Mouse (Mus musculus) heart, embryonic 15.5 days (tissue): ENCODE results near the gene Bet1l. TPM values are rescaled to one million over a fixed set of nuclear protein-coding genes. Genes with fewer than 3 reads are reported as not detected.

Experiments used
- ATAC-seq: fragments of 200-750 bp; cut with Nextera tagmentation; replicated peaks from 2 replicates; pipeline ENCODE4 v1.8.0; 2017; ENCODE audit warnings: low read depth, moderate TSS enrichment; ENCODE audit not compliant: insufficient number of reproducible peaks, insufficient read depth, low FRiP score
- H3K27ac ChIP-seq: fragments of 300-500 bp; sonication (generic); 2 replicates; pipeline ENCODE4 v1.5.1; 2015; ENCODE audit warnings: mild to moderate bottlenecking, inconsistent platforms
- H3K27me3 ChIP-seq: fragments of 300-500 bp; sonication (generic); 2 replicates; pipeline ENCODE4 v1.6.1; 2015; ENCODE audit warnings: inconsistent platforms
- H3K36me3 ChIP-seq: fragments of 300-500 bp; sonication (generic); 2 replicates; pipeline ENCODE4 v1.6.1; 2015; ENCODE audit warnings: mild to moderate bottlenecking, inconsistent platforms
- H3K4me1 ChIP-seq: fragments of 300-500 bp; sonication (generic); replicated peaks from 2 replicates; pipeline ENCODE4 v1.6.1; 2015; ENCODE audit warnings: inconsistent platforms
- H3K4me2 ChIP-seq: fragments of 300-500 bp; sonication (generic); 2 replicates; pipeline ENCODE4 v1.6.1; 2015; ENCODE audit warnings: inconsistent platforms, mild to moderate bottlenecking, moderate library complexity
- H3K4me3 ChIP-seq: fragments of 300-500 bp; sonication (generic); 2 replicates; pipeline ENCODE4 v1.5.1; 2015; ENCODE audit warnings: mild to moderate bottlenecking, inconsistent platforms
- H3K9ac ChIP-seq: fragments of 300-500 bp; sonication (generic); 2 replicates; pipeline ENCODE4 v1.6.1; 2015; ENCODE audit warnings: mild to moderate bottlenecking, inconsistent platforms
- H3K9me3 ChIP-seq: fragments of 300-500 bp; sonication (generic); replicated peaks from 2 replicates; pipeline ENCODE4 v1.6.1; 2016; ENCODE audit warnings: inconsistent platforms
- WGBS: fragments of 180-500 bp; shearing (Covaris S2); methylation state at CpG from one replicate; pipeline ENCODE4 v1.1.7; 2015; ENCODE audit warnings: mixed read lengths; 5-methylcytosine and 5-hydroxymethylcytosine counted together
- polyA plus RNA-seq: library from polyadenylated mRNA; unstranded; fragments of >200 nt; fragmentation: Nextera tagmentation; extraction: Ambion mirVana; gene quantifications from 2 replicates; pipeline ENCODE4 v1.2.1, GENCODE M21; 2015

Gene Bet1l
- polyA plus RNA-seq, 1 experiment from 2014 or later: 30.2 TPM

GRCm38 (mm10) chr7:140844905-140845665 lies 12.3 kb downstream of the Bet1l start, which contains the start of gene Scgb1c1:
Gene Scgb1c1 (plus strand): TSS chr7:140845547.
- H3K27me3 ChIP-seq: peaks cover 46% of the 10 kb centered on the region
- no peaks in the 10 kb centered on the region for H3K9me3 ChIP-seq
- H3K4me2 ChIP-seq: no peak within 1 kb of the TSS
- WGBS: 27% methylated on average over 14 of the region's 14 CpGs
- H3K4me1 ChIP-seq: peaks cover 12% of the 10 kb centered on the region
- H3K4me3 ChIP-seq: no peak within 1 kb of the TSS
- no peak within 1 kb of the TSS for H3K27ac ChIP-seq
- H3K36me3 ChIP-seq: no peaks in the 10 kb centered on the region
- peak; percentile 63 for ATAC-seq
- H3K9ac ChIP-seq: no peak within 1 kb of the TSS

GRCm38 (mm10) chr7:140843806-140844205 lies 13.6 kb downstream of the Bet1l start:
- ATAC-seq: no peak
- Histone ChIP-seq H3K4me2 (no peak overlapping the region), H3K36me3 (no peaks in the 10 kb centered on the region), H3K27ac (no peak overlapping the region), H3K27me3 (peaks cover 59% of the 10 kb centered on the region), H3K4me3 (no peak overlapping the region), H3K9ac (no peak overlapping the region), H3K9me3 (no peaks in the 10 kb centered on the region), H3K4me1 (peaks cover 12% of the 10 kb centered on the region)
- 69% methylated on average over 7 of the region's 7 CpGs for WGBS

- H3K4me3 ChIP-seq: no peak overlapping the region
- no peak overlapping the region for H3K9ac ChIP-seq
- no peak overlapping the region for H3K4me2 ChIP-seq
- no peaks in the 10 kb centered on the region for H3K36me3 ChIP-seq
- ATAC-seq: no peak
- WGBS: 35% methylated on average over 19 of the region's 19 CpGs
- no peaks in the 10 kb centered on the region for H3K9me3 ChIP-seq
- no peak overlapping the region for H3K27ac ChIP-seq
- H3K27me3 ChIP-seq: peaks cover 77% of the 10 kb centered on the region
- peaks cover 5% of the 10 kb centered on the region; the same call in 1 of the 2 replicates for H3K4me1 ChIP-seq
Observed at GRCm38 (mm10) chr7:140840750-140841735, 16.3 kb downstream of the Bet1l start.

- Histone ChIP-seq H3K27ac (no peak overlapping the region), H3K9me3 (no peaks in the 10 kb centered on the region), H3K4me1 (no peaks in the 10 kb centered on the region), H3K4me2 (no peak overlapping the region), H3K4me3 (no peak overlapping the region), H3K36me3 (no peaks in the 10 kb centered on the region), H3K27me3 (peaks cover 83% of the 10 kb centered on the region), H3K9ac (no peak overlapping the region)
- 55% methylated on average over 5 of the region's 5 CpGs for WGBS
- no peak for ATAC-seq
Observed at GRCm38 (mm10) chr7:140839556-140839955, 17.8 kb downstream of the Bet1l start.

- no peak overlapping the region for H3K9ac ChIP-seq
- H3K9me3 ChIP-seq: no peaks in the 10 kb centered on the region
- H3K4me3 ChIP-seq: no peak overlapping the region
- no peaks in the 10 kb centered on the region for H3K36me3 ChIP-seq
- H3K4me2 ChIP-seq: no peak overlapping the region
- H3K27ac ChIP-seq: no peak overlapping the region
- ATAC-seq: no peak
- 67% methylated on average over 9 of the region's 9 CpGs for WGBS
- H3K4me1 ChIP-seq: no peaks in the 10 kb centered on the region
- peaks cover 52% of the 10 kb centered on the region for H3K27me3 ChIP-seq
Observed at GRCm38 (mm10) chr7:140836243-140837115, 20.9 kb downstream of the Bet1l start.

- 90% methylated on average over 2 of the region's 2 CpGs for WGBS
- Histone ChIP-seq H3K9me3 (no peaks in the 10 kb centered on the region), H3K4me2 (no peak overlapping the region), H3K9ac (no peak overlapping the region), H3K27me3 (peaks cover 44% of the 10 kb centered on the region), H3K4me3 (no peak overlapping the region), H3K27ac (no peak overlapping the region), H3K36me3 (no peaks in the 10 kb centered on the region), H3K4me1 (no peaks in the 10 kb centered on the region)
- ATAC-seq: no peak
Observed at GRCm38 (mm10) chr7:140835758-140836087, 21.7 kb downstream of the Bet1l start.

- Histone ChIP-seq H3K4me3 (no peak within 1 kb of the TSS), H3K4me1 (no peaks in the 10 kb centered on the region), H3K4me2 (no peak within 1 kb of the TSS), H3K9ac (no peak within 1 kb of the TSS), H3K36me3 (no peaks in the 10 kb centered on the region), H3K9me3 (no peaks in the 10 kb centered on the region), H3K27me3 (peaks cover 39% of the 10 kb centered on the region), H3K27ac (no peak within 1 kb of the TSS)
- no peak for ATAC-seq
- WGBS: 49% methylated on average over 20 of the region's 20 CpGs
Observed at GRCm38 (mm10) chr7:140834968-140835757, 22.2 kb downstream of the Bet1l start, which contains the start of gene Urah. Gene Urah (plus strand): TSS chr7:140835018.

GRCm38 (mm10) chr7:140833341-140833740 lies 24.0 kb downstream of the Bet1l start:
- no peak overlapping the region for H3K4me2 ChIP-seq
- no peaks in the 10 kb centered on the region for H3K36me3 ChIP-seq
- peaks cover 21% of the 10 kb centered on the region for H3K27me3 ChIP-seq
- H3K9me3 ChIP-seq: no peaks in the 10 kb centered on the region
- WGBS: 81% methylated on average over 4 of the region's 4 CpGs
- H3K27ac ChIP-seq: no peak overlapping the region
- ATAC-seq: no peak
- H3K9ac ChIP-seq: no peak overlapping the region
- H3K4me3 ChIP-seq: no peak overlapping the region
- H3K4me1 ChIP-seq: peaks cover under 1% of the 10 kb centered on the region; the same call in 1 of the 2 replicates

- H3K27me3 ChIP-seq: peaks cover 7% of the 10 kb centered on the region
- no peaks in the 10 kb centered on the region for H3K9me3 ChIP-seq
- peaks cover 4% of the 10 kb centered on the region; the same call in 1 of the 2 replicates for H3K4me1 ChIP-seq
- H3K4me3 ChIP-seq: no peak overlapping the region
- no peak overlapping the region for H3K4me2 ChIP-seq
- 53% methylated on average over 6 of the region's 6 CpGs for WGBS
- no peaks in the 10 kb centered on the region for H3K36me3 ChIP-seq
- ATAC-seq: no peak
- H3K27ac ChIP-seq: no peak overlapping the region
- H3K9ac ChIP-seq: no peak overlapping the region
Observed at GRCm38 (mm10) chr7:140831447-140831846, 25.9 kb downstream of the Bet1l start.

- H3K4me1 ChIP-seq: peaks cover 4% of the 10 kb centered on the region; the same call in 1 of the 2 replicates
- no peaks in the 10 kb centered on the region for H3K27me3 ChIP-seq
- H3K9me3 ChIP-seq: no peaks in the 10 kb centered on the region
- H3K4me3 ChIP-seq: no peak overlapping the region
- no peaks in the 10 kb centered on the region for H3K36me3 ChIP-seq
- no peak for ATAC-seq
- peak overlapping the region; percentile 34 for H3K4me2 ChIP-seq
- H3K9ac ChIP-seq: no peak overlapping the region
- no peak overlapping the region for H3K27ac ChIP-seq
- 24% methylated on average over 8 of the region's 8 CpGs for WGBS
Observed at GRCm38 (mm10) chr7:140828171-140828881, 29.1 kb downstream of the Bet1l start.
